ENCODE assay signal across 18 mouse cellular contexts in the genomic region with DNA sequence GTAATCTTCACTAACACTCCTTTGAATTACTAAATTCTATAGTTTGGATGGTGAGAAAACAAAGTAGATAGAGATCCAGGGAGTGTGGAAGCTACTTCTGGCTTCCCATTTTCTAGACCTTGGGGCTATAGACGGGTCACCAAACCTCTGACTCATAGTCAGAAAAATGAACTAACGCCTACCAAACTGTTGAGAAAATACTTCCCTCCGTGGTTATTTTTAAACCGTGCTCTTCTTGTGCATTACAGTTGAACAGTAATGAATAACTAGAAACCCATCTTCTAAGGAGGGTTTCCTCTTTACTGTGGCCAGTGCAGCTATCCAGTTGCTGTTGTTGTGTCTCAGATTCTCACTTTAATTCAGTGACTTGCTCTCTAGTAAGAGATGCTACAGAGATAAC. TPM values are rescaled to one million over a fixed set of nuclear protein-coding genes. Genes with fewer than 3 reads are reported as not detected.
DNase-seq lines count a peak whose midpoint lies in the region; ATAC-seq and TF ChIP-seq lines count a peak whose summit lies in the region.
"Had no signal": no experiment of that assay in that cellular context is flagged by ENCODE, and none has a peak within 500 bp of the region (broad histone marks: within the 10 kb centered on the region; RNA-seq: fewer than 3 reads in every experiment).

No protein-coding gene starts in this region.

- ATAC-seq in kidney, embryonic 15.5 days (replicated peaks; ENCODE audit: low FRiP score): no peak
- peak; percentile 84 for ATAC-seq in monocyte, adult 5-6 weeks (replicated peaks; ENCODE audit: insufficient number of reproducible peaks, low FRiP score, low TSS enrichment, poor library complexity, severe bottlenecking)
- ATAC-seq: forebrain, embryonic 16.5 days; hindbrain, embryonic 16.5 days had no signal

- H3K27ac ChIP-seq in kidney, embryonic 15.5 days: peak overlapping the region; percentile 15
- no peak overlapping the region for H3K27ac ChIP-seq in CH12.LX (ENCODE audit: insufficient read depth, low read depth)
- H3K27ac ChIP-seq: kidney, postnatal 0 days; lung, embryonic 15.5 days; midbrain, embryonic 10.5 days had no signal

- TF ChIP-seq POLR2A in CH12.LX (IDR thresholded peaks at IDR 0.05; ENCODE audit: low read depth, low read length): no peak

- no peak overlapping the region for H3K4me3 ChIP-seq in kidney, embryonic 15.5 days (replicated peaks)
- no peak overlapping the region for H3K4me3 ChIP-seq in CH12.LX (replicated peaks in 1 of 3; ENCODE audit: low read depth in 2 of 3, low read length in 2 of 3, poor library complexity in 1 of 3)
- H3K4me3 ChIP-seq: erythroblast, embryonic 14.5 days; lung, embryonic 15.5 days; midbrain, embryonic 10.5 days had no signal

- dilution Hi-C loops in CH12.LX (cut with MboI; ENCODE audit: extremely low pct_ligation_motif_present, extremely low pct_unique_long_range_greater_than_20kb, low sequenced_read_pairs): no loop called here

- no peaks in the 10 kb centered on the region for H3K79me2 ChIP-seq in CH12.LX (replicated peaks; ENCODE audit: control insufficient read depth, extremely low read depth, insufficient read depth, poor library complexity, severe bottlenecking)

- in situ Hi-C loops in CH12.LX (cut with MboI; ENCODE audit: low pct_ligation_motif_present, low pct_unique_long_range_greater_than_20kb, low sequenced_read_pairs): no loop called here

- no peak overlapping the region for H3K9ac ChIP-seq in kidney, embryonic 15.5 days
- no peak overlapping the region for H3K9ac ChIP-seq in CH12.LX (ENCODE audit: insufficient read depth, low read depth)
- H3K9ac ChIP-seq: lung, embryonic 15.5 days had no signal

- no peak for TF ChIP-seq EP300 in CH12.LX (IDR thresholded peaks at IDR 0.05; ENCODE audit: low read length)

- 46% methylated on average over 4 of the region's 4 CpGs for WGBS in kidney, embryonic 15.5 days

- H3K36me3 ChIP-seq in kidney, embryonic 15.5 days: no peaks in the 10 kb centered on the region
- peaks cover 0 to 2% of the 10 kb centered on the region in 2 experiments for H3K36me3 ChIP-seq in CH12.LX (replicated peaks in 1 of 2; ENCODE audit: control insufficient read depth in 1 of 2, insufficient read depth in 1 of 2, low read length in 1 of 2)
- H3K36me3 ChIP-seq: lung, embryonic 15.5 days; midbrain, embryonic 10.5 days had no signal

- TF ChIP-seq RAD21 in CH12.LX (IDR thresholded peaks at IDR 0.05; ENCODE audit: low read depth, low read length): no peak

- H3K27me3 ChIP-seq in kidney, embryonic 15.5 days: no peaks in the 10 kb centered on the region
- H3K27me3 ChIP-seq in CH12.LX (replicated peaks): no peaks in the 10 kb centered on the region
- H3K27me3 ChIP-seq: lung, embryonic 15.5 days had no signal

- no peak for TF ChIP-seq CTCF in CH12.LX (conservative IDR thresholded peaks at IDR 0.05 in 1 of 2, IDR thresholded peaks at IDR 0.05 in 1 of 2; ENCODE audit: low read depth in 2 of 2, low read length in 2 of 2)

- H3K9me3 ChIP-seq in kidney, embryonic 15.5 days (replicated peaks): no peaks in the 10 kb centered on the region
- no peaks in the 10 kb centered on the region for H3K9me3 ChIP-seq in CH12.LX (replicated peaks; ENCODE audit: low read length)
- H3K9me3 ChIP-seq: lung, embryonic 15.5 days; midbrain, embryonic 10.5 days had no signal

- no peak for DNase-seq in kidney, postnatal 14 days
- DNase-seq in CH12.LX (ENCODE audit: extremely low read depth): peak; percentile 49
- peak; percentile 29 for DNase-seq in c-Kit-positive CD71-negative TER-119-negative erythroid progenitor cells, embryonic 14.5 days (ENCODE audit: low read depth)
- DNase-seq in right cerebral cortex, postnatal 10 days (ENCODE audit: low spot score in 2 of 2): no peak
- DNase-seq in spleen, adult 12 weeks (ENCODE audit: low spot score): no peak
- DNase-seq in T-cell, adult 2 months (ENCODE audit: low spot score): no peak
- DNase-seq: adrenal gland, postnatal 10 days; cerebellum, postnatal 10 days; gastrocnemius, postnatal 25 days; thymus, postnatal 4 days had no signal

- H3K4me1 ChIP-seq in kidney, embryonic 15.5 days: peaks cover 36% of the 10 kb centered on the region
- peaks cover 21 to 66% of the 10 kb centered on the region in 2 experiments for H3K4me1 ChIP-seq in CH12.LX (ENCODE audit: control insufficient read depth in 1 of 2, insufficient read depth in 2 of 2)

- H3K4me2 ChIP-seq in kidney, embryonic 15.5 days: no peak overlapping the region
- H3K4me2 ChIP-seq in CH12.LX (ENCODE audit: insufficient read depth, low read depth, poor library complexity, severe bottlenecking): peak overlapping the region; percentile 18; the same call in 1 of the 2 replicates
- H3K4me2 ChIP-seq: lung, embryonic 15.5 days had no signal

TF ChIP-seq in CH12.LX, 34 proteins besides CTCF, POLR2A, EP300 and RAD21:
- TF ChIP-seq MEF2A (IDR thresholded peaks at IDR 0.05; ENCODE audit: borderline replicate concordance, low read depth, low read length) (peak; percentile 80; the same call in 1 of the 2 replicates), BHLHE40 (IDR thresholded peaks at IDR 0.05; ENCODE audit: low read depth, low read length) (0 out of 2 replicates have a peak, but pooled peaks have one; percentile 28), SIN3A (IDR thresholded peaks at IDR 0.05; ENCODE audit: low read length) (no peak), ETS1 (conservative IDR thresholded peaks at IDR 0.05; ENCODE audit: low read depth, low read length) (peak; percentile 49), JUND (conservative IDR thresholded peaks at IDR 0.05; ENCODE audit: low read depth, low read length) (peak; percentile 38; the same call in 1 of the 2 replicates), JUN (IDR thresholded peaks at IDR 0.05; ENCODE audit: insufficient read depth, low read depth, low read length) (peak; percentile 24; the same call in 1 of the 2 replicates), TBP (conservative IDR thresholded peaks at IDR 0.05; ENCODE audit: low read depth, low read length) (no peak)

RNA-seq across cellular contexts. Expression of a gene that starts 20.7 kb away (rescaled TPM):
- 13.6 and 16.5 TPM in 2 replicates for polyA plus RNA-seq in kidney, embryonic 15.5 days (2015; fragmentation: Nextera tagmentation; extraction: Ambion mirVana)
- total RNA-seq in CH12.LX (2012; rRNA removed): 0.29 and 0.30 TPM in 2 replicates
- total RNA-seq in CH12.LX (2014; rRNA removed): 0.49 and 0.59 TPM in 2 replicates
- 3.9 and 4.1 TPM in 2 replicates for polyA plus RNA-seq in CH12.LX (2012; ENCODE audit: insufficient read length, low read depth)
- total RNA-seq in monocyte, adult 5-6 weeks (2017): 4.6 to 10.5 TPM (median 7.5 TPM) in 3 replicates
- polyA plus RNA-seq: erythroblast, embryonic 14.5 days had no signal

RNA-seq across cellular contexts. Expression of a gene that starts 32.1 kb away (rescaled TPM):
- polyA plus RNA-seq in kidney, embryonic 15.5 days (2015; fragmentation: Nextera tagmentation; extraction: Ambion mirVana): 29.6 and 30.0 TPM in 2 replicates
- total RNA-seq in CH12.LX (2012; rRNA removed) (29.6 and 33.0 TPM in 2 replicates), CH12.LX (2014; rRNA removed) (76.2 and 90.8 TPM in 2 replicates)
- 64.2 and 70.4 TPM in 2 replicates for polyA plus RNA-seq in CH12.LX (2012; ENCODE audit: insufficient read length, low read depth)
- total RNA-seq in monocyte, adult 5-6 weeks (2017): 2.9 to 4.1 TPM (median 3.4 TPM) in 3 replicates
- polyA plus RNA-seq: erythroblast, embryonic 14.5 days had no signal

Comparison
In these comparisons a context has a peak if more than half of its experiments do, and no peak if none do; other contexts are left out.
1. DNase-seq: peak in CH12.LX (single experiment) and c-Kit-positive CD71-negative TER-119-negative erythroid progenitor cells, embryonic 14.5 days (single experiment); none in kidney, postnatal 14 days (single experiment), right cerebral cortex, postnatal 10 days (0 of 2), spleen, adult 12 weeks (single experiment) and T-cell, adult 2 months (single experiment).